Mouse (Mus musculus) liver, embryonic 15.5 days (tissue): ENCODE measurements around the gene Scaper. TPM values are rescaled to one million over a fixed set of nuclear protein-coding genes. Genes with fewer than 3 reads are reported as not detected.

ENCODE experiments used
- ATAC-seq: fragments of 200-750 bp; cut with Nextera tagmentation; 2 replicates; pipeline ENCODE4 v1.8.0; 2017; ENCODE audit warnings: moderate number of reproducible peaks, mild to moderate bottlenecking, moderate library complexity; ENCODE audit not compliant: insufficient read depth
- H3K27ac ChIP-seq: fragments of 300-500 bp; sonication (generic); replicated peaks from 2 replicates; pipeline ENCODE4 v1.5.1; 2015; ENCODE audit warnings: mild to moderate bottlenecking, inconsistent platforms
- H3K27me3 ChIP-seq: fragments of 300-500 bp; sonication (generic); 2 replicates; pipeline ENCODE4 v1.6.1; 2015; ENCODE audit warnings: mild to moderate bottlenecking, inconsistent platforms
- H3K36me3 ChIP-seq: fragments of 300-500 bp; sonication (generic); replicated peaks from 2 replicates; pipeline ENCODE4 v1.6.1; 2015; ENCODE audit warnings: moderate library complexity, mild to moderate bottlenecking, inconsistent platforms
- H3K4me1 ChIP-seq: fragments of 300-500 bp; sonication (generic); replicated peaks from 2 replicates; pipeline ENCODE4 v1.6.1; 2015; ENCODE audit warnings: inconsistent platforms
- H3K4me2 ChIP-seq: fragments of 300-500 bp; sonication (generic); 2 replicates; pipeline ENCODE4 v1.6.1; 2015; ENCODE audit warnings: moderate library complexity, mild to moderate bottlenecking, inconsistent platforms
- H3K4me3 ChIP-seq: fragments of 300-500 bp; sonication (generic); replicated peaks from 2 replicates; pipeline ENCODE4 v1.5.1; 2015; ENCODE audit warnings: mild to moderate bottlenecking, inconsistent platforms
- H3K9ac ChIP-seq: fragments of 300-500 bp; sonication (generic); 2 replicates; pipeline ENCODE4 v1.6.1; 2015; ENCODE audit warnings: moderate library complexity, mild to moderate bottlenecking, inconsistent platforms
- H3K9me3 ChIP-seq: fragments of 300-500 bp; sonication (generic); replicated peaks from 2 replicates; pipeline ENCODE4 v1.6.1; 2016; ENCODE audit warnings: inconsistent platforms
- WGBS: fragments of 180-500 bp; shearing (Covaris S2); methylation state at CpG from one replicate; pipeline ENCODE4 v1.1.7; 2015; ENCODE audit warnings: mixed read lengths; ENCODE audit not compliant: insufficient replicate concordance; 5-methylcytosine and 5-hydroxymethylcytosine counted together
- polyA plus RNA-seq: library from polyadenylated mRNA; unstranded; fragments of >200 nt; fragmentation: Nextera tagmentation; extraction: Ambion mirVana; gene quantifications from 2 replicates; pipeline ENCODE4 v1.2.1, GENCODE M21; 2015

Scaper gene
- polyA plus RNA-seq, 1 experiment from 2014 or later: 2.0 TPM

GRCm38 (mm10) chr9:55539661-55540390 lies 398.1 kb downstream of the Scaper start:
- Histone ChIP-seq H3K27ac (no peak overlapping the region), H3K4me3 (no peak overlapping the region), H3K9ac (no peak overlapping the region), H3K27me3 (peaks cover 89% of the 10 kb centered on the region), H3K4me1 (peaks cover 27% of the 10 kb centered on the region), H3K9me3 (no peaks in the 10 kb centered on the region), H3K36me3 (no peaks in the 10 kb centered on the region), H3K4me2 (no peak overlapping the region)
- WGBS: 3% methylated on average over 31 of the region's 31 CpGs
- ATAC-seq: no peak

DNA sequence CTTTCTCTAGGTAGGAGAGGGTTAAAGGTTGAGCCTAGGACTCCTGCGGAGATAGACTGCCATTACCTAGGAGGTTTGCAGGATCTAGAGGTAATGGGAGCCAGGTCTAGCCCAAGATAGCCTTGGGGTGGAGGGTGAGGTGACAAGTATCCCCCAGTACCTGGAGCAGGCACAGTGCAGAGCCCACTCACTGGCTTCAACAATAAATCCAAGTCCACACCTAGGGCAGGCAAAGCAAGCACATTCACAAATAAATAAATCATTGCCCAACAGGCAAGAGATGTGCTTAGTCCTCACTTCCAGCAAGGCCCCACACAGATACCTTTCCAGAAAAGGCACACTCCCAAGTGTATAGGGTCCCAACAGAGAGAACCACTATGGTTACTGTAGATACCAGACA lies 398.9 kb downstream of the Scaper start:
- Histone ChIP-seq H3K4me2 (no peak overlapping the region), H3K36me3 (no peaks in the 10 kb centered on the region), H3K27ac (no peak overlapping the region), H3K9me3 (no peaks in the 10 kb centered on the region), H3K27me3 (peaks cover 86% of the 10 kb centered on the region), H3K4me3 (no peak overlapping the region), H3K4me1 (peaks cover 19% of the 10 kb centered on the region), H3K9ac (no peak overlapping the region)
- no peak for ATAC-seq
- WGBS: 3% methylated on average over 1 of the region's 1 CpGs

DNA sequence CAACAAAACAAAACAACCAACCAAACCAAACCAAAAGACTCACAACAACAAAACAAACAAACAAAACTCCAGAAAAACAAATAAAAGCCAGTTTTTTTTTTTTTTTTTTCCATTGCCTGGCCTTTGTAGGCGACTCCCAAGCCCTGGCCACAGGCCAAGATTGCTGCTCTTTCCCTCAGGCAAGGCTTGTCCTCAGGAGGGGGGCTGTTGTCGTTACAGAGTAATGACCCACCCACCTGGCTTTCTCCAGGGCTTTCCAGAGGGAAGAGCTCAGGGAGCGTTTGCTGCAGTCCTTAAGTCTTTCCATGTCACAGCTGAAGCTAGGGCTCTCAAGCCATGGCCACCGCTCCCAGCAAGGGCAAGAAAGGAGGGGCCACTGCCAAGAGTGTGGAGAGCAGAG lies 399.5 kb downstream of the Scaper start, which contains the start of gene Isl2:
TSS of gene Isl2 (plus strand) at position 296 of the 400 bp plus-strand sequence.
- Histone ChIP-seq H3K9ac (no peak within 1 kb of the TSS), H3K4me1 (peaks cover 17% of the 10 kb centered on the region), H3K36me3 (no peaks in the 10 kb centered on the region), H3K27me3 (peaks cover 79% of the 10 kb centered on the region), H3K27ac (no peak within 1 kb of the TSS), H3K4me2 (no peak within 1 kb of the TSS), H3K9me3 (no peaks in the 10 kb centered on the region), H3K4me3 (no peak within 1 kb of the TSS)
- no peak for ATAC-seq
- 22% methylated on average over 4 of the region's 4 CpGs for WGBS

DNA sequence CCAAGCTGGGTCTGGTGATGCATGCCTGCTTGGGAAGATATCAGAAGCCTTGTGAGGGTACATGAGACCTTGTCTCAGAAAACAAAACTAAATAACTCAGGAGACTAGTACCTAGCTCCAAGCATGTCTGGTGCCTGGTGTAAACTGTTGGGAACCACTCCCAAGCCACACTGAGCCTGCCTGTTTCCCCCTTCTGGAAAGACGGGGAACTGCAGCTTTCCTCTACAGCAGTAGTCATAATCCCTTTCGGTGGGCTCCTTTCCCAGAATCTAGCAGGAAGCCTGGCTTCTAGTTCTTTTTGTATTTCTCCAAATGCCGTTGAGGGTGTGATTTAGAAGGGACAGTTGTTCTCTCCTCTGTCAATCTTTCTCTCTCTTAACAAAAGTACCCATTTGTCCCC lies 402.0 kb downstream of the Scaper start:
- no peak overlapping the region for H3K4me2 ChIP-seq
- WGBS: 17% methylated on average over 3 of the region's 3 CpGs
- no peak overlapping the region for H3K9ac ChIP-seq
- no peak for ATAC-seq
- no peak overlapping the region for H3K27ac ChIP-seq
- peaks cover 3% of the 10 kb centered on the region; the same call in 1 of the 2 replicates for H3K4me1 ChIP-seq
- peaks cover 60% of the 10 kb centered on the region for H3K27me3 ChIP-seq
- H3K36me3 ChIP-seq: no peaks in the 10 kb centered on the region
- no peaks in the 10 kb centered on the region for H3K9me3 ChIP-seq
- H3K4me3 ChIP-seq: no peak overlapping the region

GRCm38 (mm10) chr9:55525716-55526115 lies 412.2 kb downstream of the Scaper start:
- H3K27ac ChIP-seq: no peak overlapping the region
- H3K4me1 ChIP-seq: no peaks in the 10 kb centered on the region
- H3K9me3 ChIP-seq: no peaks in the 10 kb centered on the region
- peaks cover 7% of the 10 kb centered on the region for H3K27me3 ChIP-seq
- H3K4me2 ChIP-seq: no peak overlapping the region
- no peaks in the 10 kb centered on the region for H3K36me3 ChIP-seq
- H3K4me3 ChIP-seq: no peak overlapping the region
- WGBS: 46% methylated on average over 4 of the region's 4 CpGs
- no peak overlapping the region for H3K9ac ChIP-seq
- ATAC-seq: no peak

DNA sequence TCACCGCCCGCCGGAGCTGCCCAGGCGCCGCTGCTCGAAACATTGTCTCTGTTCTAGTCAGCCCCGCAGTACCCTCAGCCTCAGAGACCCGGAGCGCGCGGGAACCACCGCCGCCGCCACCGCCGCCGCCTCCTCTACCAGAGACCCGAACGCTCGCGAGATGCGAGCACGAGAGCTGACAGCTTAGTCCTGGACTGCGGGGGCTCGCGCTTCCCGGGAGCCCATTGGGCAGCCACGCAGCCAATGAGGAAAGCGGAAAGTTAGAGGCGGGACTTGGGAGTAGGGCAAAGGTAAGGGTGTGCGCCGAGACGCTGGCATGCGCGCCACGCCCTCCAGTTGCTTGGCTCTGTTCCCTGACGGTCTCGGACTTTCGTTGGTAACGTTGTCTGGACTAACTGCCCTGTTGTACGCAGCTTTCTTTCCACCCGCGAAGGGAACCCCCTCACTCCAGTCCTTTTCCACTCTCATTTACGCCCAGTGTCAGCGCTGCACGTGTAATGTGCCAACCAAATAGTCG lies 425.8 kb downstream of the Scaper start, which contains the start of gene Etfa:
TSS of gene Etfa (minus strand) at position 217 of the 517 bp plus-strand sequence.
- Histone ChIP-seq H3K27ac (peak within 1 kb of the TSS; percentile 90), H3K4me2 (peak within 1 kb of the TSS; percentile 91), H3K4me1 (peaks cover 32% of the 10 kb centered on the region), H3K9me3 (no peaks in the 10 kb centered on the region), H3K9ac (peak within 1 kb of the TSS; percentile 85), H3K27me3 (peaks cover 33% of the 10 kb centered on the region), H3K36me3 (no peaks in the 10 kb centered on the region), H3K4me3 (peak within 1 kb of the TSS; percentile 89)
- under 1% methylated on average over 47 of the region's 47 CpGs for WGBS
- ATAC-seq: peak; percentile 97

- ATAC-seq: peak; percentile 77
- under 1% methylated on average over 32 of the region's 32 CpGs for WGBS
- H3K9ac ChIP-seq: peak overlapping the region; percentile 85
- H3K4me1 ChIP-seq: peaks cover 32% of the 10 kb centered on the region
- H3K27me3 ChIP-seq: peaks cover 28% of the 10 kb centered on the region
- peak overlapping the region; percentile 90 for H3K27ac ChIP-seq
- H3K4me2 ChIP-seq: peak overlapping the region; percentile 91
- H3K36me3 ChIP-seq: no peaks in the 10 kb centered on the region
- no peaks in the 10 kb centered on the region for H3K9me3 ChIP-seq
- H3K4me3 ChIP-seq: peak overlapping the region; percentile 89
Observed at GRCm38 (mm10) chr9:55511521-55511993, 426.4 kb downstream of the Scaper start.

GRCm38 (mm10) chr9:55510651-55511235 lies 427.2 kb downstream of the Scaper start:
- Histone ChIP-seq H3K27me3 (peaks cover 24% of the 10 kb centered on the region), H3K4me1 (peaks cover 32% of the 10 kb centered on the region), H3K9ac (no peak overlapping the region), H3K9me3 (no peaks in the 10 kb centered on the region), H3K36me3 (no peaks in the 10 kb centered on the region), H3K4me2 (peak overlapping the region; percentile 91), H3K27ac (no peak overlapping the region), H3K4me3 (peak overlapping the region; percentile 89)
- 67% methylated on average over 10 of the region's 10 CpGs for WGBS
- ATAC-seq: no peak

- Histone ChIP-seq H3K4me2 (peak overlapping the region; percentile 91), H3K9ac (no peak overlapping the region), H3K4me3 (no peak overlapping the region), H3K9me3 (no peaks in the 10 kb centered on the region), H3K36me3 (no peaks in the 10 kb centered on the region), H3K4me1 (peaks cover 35% of the 10 kb centered on the region), H3K27me3 (peaks cover 15% of the 10 kb centered on the region), H3K27ac (no peak overlapping the region; the same call in 1 of the 2 replicates)
- ATAC-seq: no peak
- 64% methylated on average over 1 of the region's 1 CpGs for WGBS
Observed at GRCm38 (mm10) chr9:55509731-55510130, 428.2 kb downstream of the Scaper start.

- peaks cover 35% of the 10 kb centered on the region for H3K4me1 ChIP-seq
- WGBS: 76% methylated on average over 4 of the region's 4 CpGs
- no peaks in the 10 kb centered on the region for H3K36me3 ChIP-seq
- peaks cover 5% of the 10 kb centered on the region; the same call in 1 of the 2 replicates for H3K27me3 ChIP-seq
- no peak overlapping the region for H3K4me2 ChIP-seq
- H3K27ac ChIP-seq: no peak overlapping the region
- no peak overlapping the region for H3K9ac ChIP-seq
- H3K4me3 ChIP-seq: no peak overlapping the region
- ATAC-seq: no peak
- no peaks in the 10 kb centered on the region for H3K9me3 ChIP-seq
Observed at GRCm38 (mm10) chr9:55508701-55509100, 429.2 kb downstream of the Scaper start.

GRCm38 (mm10) chr9:55507922-55508321 lies 430.0 kb downstream of the Scaper start:
- H3K9me3 ChIP-seq: no peaks in the 10 kb centered on the region
- H3K9ac ChIP-seq: no peak overlapping the region
- H3K4me1 ChIP-seq: peaks cover 34% of the 10 kb centered on the region
- H3K27me3 ChIP-seq: no peaks in the 10 kb centered on the region
- H3K4me2 ChIP-seq: no peak overlapping the region
- 81% methylated on average over 3 of the region's 3 CpGs for WGBS
- H3K36me3 ChIP-seq: no peaks in the 10 kb centered on the region
- no peak for ATAC-seq
- no peak overlapping the region for H3K27ac ChIP-seq
- H3K4me3 ChIP-seq: no peak overlapping the region
